Mouse (Mus musculus) cerebellum, adult 2 months (tissue): Measurements from ENCODE around the gene Ddr2.

Experiments
- CTCF ChIP-seq: fragments of 200-500 bp; IDR thresholded peaks from 2 replicates; pipeline ENCODE4 v1.5.1; 2011; ENCODE audit warnings: low read depth, mild to moderate bottlenecking, control low read depth, low read length, moderate library complexity, borderline replicate concordance; ENCODE audit not compliant: insufficient read depth
- POLR2A ChIP-seq: fragments of 200-500 bp; IDR thresholded peaks from 2 replicates; pipeline ENCODE4 v1.6.1; 2011; ENCODE audit warnings: low read length, control low read depth, borderline replicate concordance; ENCODE audit not compliant: insufficient read depth

DNA sequence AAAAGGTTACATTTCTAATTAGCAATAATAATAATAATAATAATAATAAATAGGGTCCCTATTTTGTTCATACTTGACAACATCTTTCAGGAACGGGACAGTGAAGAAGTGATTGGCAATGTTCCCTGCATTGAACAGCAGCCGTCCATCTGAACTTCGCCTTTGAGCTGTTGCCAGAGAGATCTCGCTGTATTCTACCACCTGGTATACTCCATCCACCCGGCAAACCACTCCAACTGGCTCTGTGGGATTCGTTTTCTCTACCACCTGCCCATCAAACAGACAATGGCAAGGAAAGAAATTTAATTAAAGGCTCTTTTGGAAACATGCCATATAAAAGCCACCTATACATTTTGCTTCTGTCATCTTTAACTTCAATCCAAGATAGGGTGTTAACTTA lies 40.3 kb upstream of the Ddr2 start:
- TF ChIP-seq CTCF (no peak), POLR2A (no peak)
